Mouse (Mus musculus) MEL (cell line): ENCODE data around the gene Galnt9. TPM values are rescaled to one million over a fixed set of nuclear protein-coding genes. Genes with fewer than 3 reads are reported as not detected.

ENCODE experiments used
- DNase-seq: peaks from one replicate; pipeline ENCODE4 v3.0.0; 2011; ENCODE audit warnings: low read depth, low spot score
- H3K27ac ChIP-seq: 2 replicates; pipeline ENCODE4 v1.5.1; 2012; ENCODE audit warnings: low read depth, mild to moderate bottlenecking, control low read depth, low read length, moderate library complexity; ENCODE audit not compliant: control insufficient read depth
- H3K27me3 ChIP-seq, 2 experiments: fragments of 150-350 bp in 1 of 2; sonication (generic) in 1 of 2; 2 replicates each; pipeline ENCODE4 v1.6.1; 2012; ENCODE audit warnings: low read length in 2 of 2, mild to moderate bottlenecking in 2 of 2, improper control_type of control experiment in 1 of 2, moderate library complexity in 1 of 2; ENCODE audit not compliant: insufficient read depth in 2 of 2, control insufficient read depth in 1 of 2
- H3K36me3 ChIP-seq, 2 experiments: 2 replicates each; pipeline ENCODE4 v1.6.1; 2012 to 2014; ENCODE audit warnings: low read length in 2 of 2, improper control_type of control experiment in 1 of 2, inconsistent platforms in 1 of 2, mild to moderate bottlenecking in 1 of 2; ENCODE audit not compliant: insufficient read depth in 2 of 2, control insufficient read depth in 1 of 2
- H3K4me1 ChIP-seq, 2 experiments: fragments of 150-350 bp in 1 of 2; sonication (generic) in 1 of 2; 2 replicates each; pipeline ENCODE4 v1.6.1; 2012; ENCODE audit warnings: low read length in 2 of 2, improper control_type of control experiment in 1 of 2, mild to moderate bottlenecking in 1 of 2; ENCODE audit not compliant: insufficient read depth in 2 of 2, control insufficient read depth in 1 of 2
- H3K4me3 ChIP-seq, 2 experiments: fragments of 150-350 bp in 1 of 2; sonication (generic) in 1 of 2; 2 replicates each; pipeline ENCODE4 v1.5.1; 2012; ENCODE audit warnings: low read depth in 2 of 2, low read length in 2 of 2, mild to moderate bottlenecking in 2 of 2, moderate library complexity in 2 of 2, control low read depth in 1 of 2, improper control_type of control experiment in 1 of 2; ENCODE audit not compliant: control insufficient read depth in 1 of 2, insufficient read depth in 1 of 2
- H3K79me2 ChIP-seq: 2 replicates; pipeline ENCODE4 v1.6.1; 2012; ENCODE audit warnings: mild to moderate bottlenecking, low read length, moderate library complexity; ENCODE audit not compliant: control insufficient read depth, poor library complexity, insufficient read depth
- H3K9ac ChIP-seq: 2 replicates; pipeline ENCODE4 v1.6.1; 2012; ENCODE audit warnings: low read depth, mild to moderate bottlenecking, control low read depth, low read length, moderate library complexity; ENCODE audit not compliant: control insufficient read depth, poor library complexity, severe bottlenecking
- H3K9me3 ChIP-seq: fragments of 150-350 bp; sonication (generic); replicated peaks from 2 replicates; pipeline ENCODE4 v1.6.1; 2012; ENCODE audit warnings: mild to moderate bottlenecking, low read length, improper control_type of control experiment, moderate library complexity; ENCODE audit not compliant: insufficient read depth
- BHLHE40 ChIP-seq: IDR thresholded peaks from 2 replicates; pipeline ENCODE4 v1.6.1; 2012; ENCODE audit warnings: low read depth, mild to moderate bottlenecking, inconsistent platforms, low read length, improper control_type of control experiment, borderline replicate concordance
- CHD2 ChIP-seq: IDR thresholded peaks from 2 replicates; pipeline ENCODE4 v1.6.1; 2011; ENCODE audit warnings: low read length, improper control_type of control experiment
- CTCF ChIP-seq, 3 experiments: IDR thresholded peaks in 2 of 3; conservative IDR thresholded peaks in 1 of 3; 2 replicates each; pipeline ENCODE4 v1.5.1; 2011 to 2012; ENCODE audit warnings: low read length in 3 of 3, low read depth in 2 of 3, mild to moderate bottlenecking in 2 of 3, improper control_type of control experiment in 1 of 3, inconsistent platforms in 1 of 3, mixed read lengths in 1 of 3, moderate library complexity in 1 of 3; ENCODE audit not compliant: control insufficient read depth in 1 of 3, insufficient read depth in 1 of 3, poor library complexity in 1 of 3, severe bottlenecking in 1 of 3
- ELF1 ChIP-seq: IDR thresholded peaks from 2 replicates; pipeline ENCODE4 v1.6.1; 2014; ENCODE audit warnings: low read depth, mild to moderate bottlenecking, inconsistent platforms, low read length, improper control_type of control experiment, moderate library complexity
- EP300 ChIP-seq, 2 experiments: IDR thresholded peaks; 2 replicates each; pipeline ENCODE4 v1.6.1; 2011; ENCODE audit warnings: improper control_type of control experiment in 2 of 2, low read length in 2 of 2, low read depth in 1 of 2, mild to moderate bottlenecking in 1 of 2
- GABPA ChIP-seq: IDR thresholded peaks from 2 replicates; pipeline ENCODE4 v1.6.1; 2012; ENCODE audit warnings: low read depth, mild to moderate bottlenecking, inconsistent platforms, low read length, improper control_type of control experiment, moderate library complexity
- HCFC1 ChIP-seq: IDR thresholded peaks from 2 replicates; pipeline ENCODE4 v1.6.1; 2012; ENCODE audit warnings: low read depth, mild to moderate bottlenecking, inconsistent platforms, low read length, improper control_type of control experiment, moderate library complexity
- KAT2A ChIP-seq: conservative IDR thresholded peaks from 2 replicates; pipeline ENCODE4 v1.6.1; 2012; ENCODE audit warnings: low read depth, low read length, improper control_type of control experiment, inconsistent platforms
- MEF2A ChIP-seq: IDR thresholded peaks from 2 replicates; pipeline ENCODE4 v1.6.1; 2014; ENCODE audit warnings: low read depth, mild to moderate bottlenecking, inconsistent platforms, low read length, improper control_type of control experiment; ENCODE audit not compliant: poor library complexity, insufficient replicate concordance, severe bottlenecking; ENCODE audit errors: extremely low read depth
- MXI1 ChIP-seq: IDR thresholded peaks from 2 replicates; pipeline ENCODE4 v1.6.1; 2011; ENCODE audit warnings: mild to moderate bottlenecking, low read depth, low read length, improper control_type of control experiment
- MYB ChIP-seq: IDR thresholded peaks from 2 replicates; pipeline ENCODE4 v1.6.1; 2011; ENCODE audit warnings: mild to moderate bottlenecking, low read depth, low read length, improper control_type of control experiment
- MYC ChIP-seq: IDR thresholded peaks from 2 replicates; pipeline ENCODE4 v1.6.1; 2011; ENCODE audit warnings: low read depth, mild to moderate bottlenecking, low read length, improper control_type of control experiment, moderate library complexity
- NRF1 ChIP-seq: IDR thresholded peaks from 2 replicates; pipeline ENCODE4 v1.6.1; 2014; ENCODE audit warnings: low read depth, mild to moderate bottlenecking, inconsistent platforms, low read length, improper control_type of control experiment, moderate library complexity; ENCODE audit not compliant: poor library complexity, insufficient read depth, severe bottlenecking
- POLR2A ChIP-seq, 2 experiments: IDR thresholded peaks; 2 replicates each; pipeline ENCODE4 v1.6.1; 2011 to 2012; ENCODE audit warnings: low read length in 2 of 2, mild to moderate bottlenecking in 2 of 2, control low read depth in 1 of 2, improper control_type of control experiment in 1 of 2, low read depth in 1 of 2, moderate library complexity in 1 of 2; ENCODE audit not compliant: control insufficient read depth in 1 of 2, insufficient read depth in 1 of 2, poor library complexity in 1 of 2
- RAD21 ChIP-seq: IDR thresholded peaks from 2 replicates; pipeline ENCODE4 v1.6.1; 2011; ENCODE audit warnings: mild to moderate bottlenecking, low read depth, low read length, improper control_type of control experiment
- SIN3A ChIP-seq: IDR thresholded peaks from 2 replicates; pipeline ENCODE4 v1.6.1; 2012; ENCODE audit warnings: low read length, improper control_type of control experiment, inconsistent platforms
- SMC3 ChIP-seq: IDR thresholded peaks from 2 replicates; pipeline ENCODE4 v1.6.1; 2011; ENCODE audit warnings: low read depth, low read length, improper control_type of control experiment
- UBTF ChIP-seq: IDR thresholded peaks from 2 replicates; pipeline ENCODE4 v1.6.1; 2012; ENCODE audit warnings: low read depth, mild to moderate bottlenecking, inconsistent platforms, low read length, improper control_type of control experiment, moderate library complexity, borderline replicate concordance; ENCODE audit not compliant: insufficient read depth
- USF1 ChIP-seq: IDR thresholded peaks from 2 replicates; pipeline ENCODE4 v1.6.1; 2014; ENCODE audit warnings: low read depth, mild to moderate bottlenecking, inconsistent platforms, low read length, improper control_type of control experiment, moderate library complexity
- ZC3H11A ChIP-seq: IDR thresholded peaks from 2 replicates; pipeline ENCODE4 v1.6.1; 2012; ENCODE audit warnings: low read depth, mild to moderate bottlenecking, inconsistent platforms, low read length, improper control_type of control experiment
- ZMIZ1 ChIP-seq: IDR thresholded peaks from 2 replicates; pipeline ENCODE4 v1.6.1; 2012; ENCODE audit warnings: low read depth, mild to moderate bottlenecking, inconsistent platforms, low read length, improper control_type of control experiment, moderate library complexity
- ZNF384 ChIP-seq: IDR thresholded peaks from 2 replicates; pipeline ENCODE4 v1.6.1; 2012; ENCODE audit warnings: low read depth, mild to moderate bottlenecking, inconsistent platforms, low read length, improper control_type of control experiment
- polyA plus RNA-seq, 2 experiments: library from polyadenylated mRNA; stranded (reverse) in 1 of 2; unstranded in 1 of 2; fragments of >175 nt in 1 of 2; fragments of >200 nt in 1 of 2; gene quantifications; 2 replicates each; pipeline versions ENCODE4 v1.2.1 to v1.2.4; 2012; ENCODE audit warnings: low replicate concordance in 2 of 2, low read depth in 1 of 2; ENCODE audit not compliant: insufficient read length in 2 of 2, insufficient read depth in 1 of 2, missing spikeins in 1 of 2
- total RNA-seq: library from RNA; depleted of rRNA; stranded (reverse); fragments of 300-350 nt; gene quantifications from 2 replicates; pipeline ENCODE4 v1.2.3, GENCODE M21; 2012

Galnt9 gene
- total and polyA plus RNA-seq, 3 experiments, result 0.23 to 0.99 TPM; not detected in 1

DNA sequence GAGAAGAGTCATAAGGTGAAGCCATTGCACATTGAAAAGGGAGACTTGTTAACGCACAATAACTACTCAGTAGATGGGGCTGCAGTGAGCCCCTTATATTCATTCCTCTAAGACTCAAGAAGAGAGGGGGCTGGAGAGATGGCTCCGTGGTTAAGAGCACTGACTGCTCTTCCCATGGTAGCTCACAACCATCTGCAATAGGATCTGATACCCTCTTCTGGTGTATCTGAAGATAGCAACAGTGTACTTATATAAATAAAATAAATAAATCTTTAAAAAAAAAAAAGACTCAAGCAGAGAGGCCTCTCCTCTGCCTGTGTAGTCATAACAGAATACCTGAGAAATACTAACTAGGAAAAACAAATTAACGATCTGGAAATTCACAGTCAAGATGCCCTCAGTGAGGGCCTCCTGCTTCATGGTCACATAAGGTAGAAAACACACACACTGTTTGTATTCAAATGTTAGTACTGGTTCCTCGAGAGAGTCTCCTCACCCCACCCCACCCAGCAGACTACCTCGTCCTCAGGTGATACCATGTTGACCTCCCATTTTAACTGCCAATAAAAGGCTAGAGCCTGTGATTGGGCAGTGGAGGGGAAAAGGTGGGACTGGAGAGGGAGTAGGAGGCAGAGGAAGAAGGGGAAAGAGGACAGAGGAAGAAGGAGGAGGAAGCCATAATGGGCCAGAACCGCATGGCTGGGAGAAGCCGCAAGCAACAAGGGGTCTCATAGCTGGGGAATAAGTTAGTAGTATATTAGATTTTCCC lies 94.3 kb downstream of the Galnt9 start:
- H3K9ac ChIP-seq, result no peak overlapping the region
- H3K9me3 ChIP-seq, result no peaks in the 10 kb centered on the region
- no peaks in the 10 kb centered on the region for H3K27me3 ChIP-seq
- no peaks in the 10 kb centered on the region for H3K36me3 ChIP-seq
- H3K4me1 ChIP-seq, result no peaks in the 10 kb centered on the region
- no peak for DNase-seq
- H3K4me3 ChIP-seq, result no peak overlapping the region
- no peak for TF ChIP-seq ZMIZ1
- TF ChIP-seq NRF1, result no peak
- TF ChIP-seq MEF2A, result no peak
- no peak for TF ChIP-seq MYB
- TF ChIP-seq MYC, result no peak
- no peak for TF ChIP-seq KAT2A
- TF ChIP-seq USF1, result no peak
- TF ChIP-seq ZNF384, result no peak
- no peak for TF ChIP-seq MXI1
- no peak for TF ChIP-seq ZC3H11A
- TF ChIP-seq UBTF, result no peak
- TF ChIP-seq CHD2, result no peak
- no peak for TF ChIP-seq GABPA
- H3K79me2 ChIP-seq, result no peaks in the 10 kb centered on the region
- no peak overlapping the region for H3K27ac ChIP-seq

DNA sequence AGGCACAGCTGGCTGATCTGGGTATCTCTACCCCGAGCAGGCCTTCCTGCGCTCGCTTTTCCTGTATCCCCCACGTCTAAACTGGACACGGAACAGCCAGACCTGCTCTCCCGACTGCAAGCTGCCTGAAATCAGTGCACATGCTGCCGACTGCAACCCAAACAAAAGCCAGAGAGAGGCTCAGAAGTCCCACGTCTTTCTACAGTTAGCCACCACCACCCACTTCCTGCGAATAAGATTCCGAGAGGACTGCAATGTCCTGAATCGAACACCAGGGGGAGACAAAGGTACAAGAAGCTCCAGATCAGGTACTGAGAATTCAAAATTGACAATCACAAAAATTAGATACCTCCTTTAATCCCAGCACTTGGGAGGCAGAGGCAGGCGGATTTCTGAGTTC lies 95.3 kb downstream of the Galnt9 start:
- Histone ChIP-seq H3K9me3 (no peaks in the 10 kb centered on the region), H3K27me3 (no peaks in the 10 kb centered on the region), H3K79me2 (no peaks in the 10 kb centered on the region), H3K9ac (peak overlapping the region; percentile 70), H3K36me3 (no peaks in the 10 kb centered on the region), H3K4me1 (no peaks in the 10 kb centered on the region), H3K4me3 (peak overlapping the region; percentile 70 to 76), H3K27ac (no peak overlapping the region)
- TF ChIP-seq RAD21, result peak; percentile 85
- peak; percentile 91 for TF ChIP-seq SMC3
- no peak for TF ChIP-seq POLR2A (IDR thresholded peaks at IDR 0.05; ENCODE audit: control insufficient read depth in 1 of 2, insufficient read depth in 1 of 2, low read depth in 1 of 2, low read length in 2 of 2, poor library complexity in 1 of 2)
- TF ChIP-seq ZNF384, result peak; percentile 25; the same call in 1 of the 2 replicates
- TF ChIP-seq NRF1, result no peak
- TF ChIP-seq ZC3H11A, result peak; percentile 84
- TF ChIP-seq KAT2A, result no peak
- peak; percentile 42 for TF ChIP-seq ELF1
- no peak for TF ChIP-seq EP300 (IDR thresholded peaks at IDR 0.05; ENCODE audit: low read depth in 1 of 2, low read length in 2 of 2)
- peak; percentile 66 for TF ChIP-seq SIN3A
- TF ChIP-seq BHLHE40, result 0 out of 2 replicates have a peak, but pooled peaks have one; percentile 26
- TF ChIP-seq HCFC1, result peak; percentile 21; the same call in 1 of the 2 replicates
- peak; percentile 58 to 86 (median 85) for TF ChIP-seq CTCF (IDR thresholded peaks at IDR 0.05 in 2 of 3, conservative IDR thresholded peaks at IDR 0.05 in 1 of 3; ENCODE audit: control insufficient read depth in 1 of 3, insufficient read depth in 1 of 3, low read depth in 2 of 3, low read length in 3 of 3, poor library complexity in 1 of 3, severe bottlenecking in 1 of 3)
- DNase-seq, result peak; percentile 90
